Mouse (Mus musculus): ENCODE data around the gene Asphd2. TPM values are rescaled to one million over a fixed set of nuclear protein-coding genes. Genes with fewer than 3 reads are reported as not detected.

The Asphd2 gene
- polyA plus RNA-seq, 1 experiment from 2014 or later = 10.2 TPM

DNA sequence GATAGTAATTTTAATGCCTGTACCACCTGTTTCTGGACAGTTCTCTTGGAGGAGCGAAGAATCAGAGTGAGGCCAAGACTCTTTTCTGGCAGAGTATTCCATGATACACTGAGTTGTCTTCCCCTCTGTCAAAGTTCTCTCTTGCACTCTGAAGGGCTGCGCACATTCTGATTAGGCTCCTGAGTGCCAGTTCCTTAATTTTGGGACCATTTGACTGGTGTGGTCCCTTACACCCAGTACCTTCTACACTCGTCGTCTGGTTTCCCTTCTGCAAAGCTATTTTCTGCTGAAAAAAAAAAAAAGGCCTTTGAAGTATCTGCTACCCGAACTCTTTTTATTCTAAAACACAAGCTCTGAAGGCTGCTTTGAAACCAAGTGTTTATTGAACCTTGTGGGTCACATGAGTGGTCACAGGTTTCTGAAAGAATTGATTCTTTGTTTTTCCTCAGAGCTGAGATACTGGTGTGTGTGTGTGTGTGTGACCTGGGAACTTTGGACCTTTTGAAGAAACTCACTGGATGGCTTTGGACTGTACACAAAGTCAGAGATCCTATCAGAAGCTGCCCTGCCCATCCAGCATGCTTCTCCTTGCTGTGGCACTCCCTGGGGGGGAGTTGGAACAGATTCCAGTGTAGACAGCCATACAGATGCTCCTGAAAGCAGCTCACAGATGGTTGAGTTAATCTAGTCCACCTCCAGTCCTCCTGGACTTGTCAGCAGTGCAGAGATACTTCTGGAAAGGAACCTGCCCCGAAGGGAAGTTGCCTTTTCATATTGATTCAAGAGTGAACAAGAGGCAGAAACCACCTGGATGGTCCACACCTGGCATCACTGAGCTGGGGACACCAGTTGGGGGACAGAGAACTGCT, 50.3 kb downstream of the Asphd2 start:
- peak overlapping the region; percentile 1; the same call in 1 of the 2 replicates for H3K27ac ChIP-seq
- no peaks in the 10 kb centered on the region for H3K27me3 ChIP-seq (replicated peaks)
- 73% methylated on average over 6 of the region's 6 CpGs for WGBS
- no peak overlapping the region for H3K9ac ChIP-seq
- H3K4me1 ChIP-seq = peaks cover 24% of the 10 kb centered on the region
- peak overlapping the region; percentile 87; the same call in 1 of the 2 replicates for H3K4me2 ChIP-seq
- no peaks in the 10 kb centered on the region for H3K9me3 ChIP-seq
- peaks cover 8% of the 10 kb centered on the region; the same call in 1 of the 2 replicates for H3K36me3 ChIP-seq
- peak; percentile 63; the same call in 1 of the 2 replicates for ATAC-seq (ENCODE audit: insufficient read depth, low FRiP score, low read depth)
- no peak overlapping the region for H3K4me3 ChIP-seq (replicated peaks)

DNA sequence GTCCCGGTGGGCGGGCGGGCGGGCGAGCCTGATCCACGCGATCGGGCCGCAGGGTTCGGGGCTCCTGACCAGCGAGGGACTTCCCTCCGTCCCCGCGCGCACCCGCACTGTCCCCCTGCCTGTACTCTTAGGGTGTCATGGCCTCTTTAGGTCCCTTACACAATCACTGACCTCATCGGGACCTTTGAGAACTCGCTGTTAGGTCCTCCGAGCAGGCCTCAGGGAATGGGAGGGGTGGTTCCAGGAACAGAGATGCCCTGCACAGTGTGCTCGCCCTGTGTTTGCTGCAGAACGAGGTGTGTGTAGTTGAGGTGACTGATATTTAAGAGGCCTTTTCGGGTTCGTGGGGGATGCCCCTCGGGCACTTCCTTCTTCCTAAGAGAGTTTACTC, 51.5 kb downstream of the Asphd2 start:
- under 1% methylated on average over 24 of the region's 24 CpGs for WGBS
- peak; percentile 54 for ATAC-seq (ENCODE audit: insufficient read depth, low FRiP score, low read depth)
- peaks cover 24% of the 10 kb centered on the region for H3K4me1 ChIP-seq
- no peaks in the 10 kb centered on the region for H3K9me3 ChIP-seq
- no peaks in the 10 kb centered on the region for H3K27me3 ChIP-seq (replicated peaks)
- peak overlapping the region; percentile 96 for H3K4me3 ChIP-seq (replicated peaks)
- peak overlapping the region; percentile 87 for H3K4me2 ChIP-seq
- H3K36me3 ChIP-seq = peaks cover 11% of the 10 kb centered on the region
- H3K27ac ChIP-seq = peak overlapping the region; percentile 66
- H3K9ac ChIP-seq = peak overlapping the region; percentile 82

GRCm38 (mm10) chr5:112342463-112343204, 52.0 kb downstream of the Asphd2 start, which contains the start of the genes Srrd and Hps4:
Gene Srrd, minus strand, starts transcription at chr5:112343040.
Gene Hps4, plus strand, starts transcription at chr5:112343083.
- peaks cover 17% of the 10 kb centered on the region for H3K36me3 ChIP-seq
- ATAC-seq (ENCODE audit: insufficient read depth, low FRiP score, low read depth) = peak; percentile 71
- no peaks in the 10 kb centered on the region for H3K9me3 ChIP-seq
- peak within 1 kb of the TSS; percentile 87 for H3K4me2 ChIP-seq
- WGBS = 2% methylated on average over 54 of the region's 64 CpGs
- peak within 1 kb of the TSS; percentile 96 for H3K4me3 ChIP-seq (replicated peaks)
- peaks cover 24% of the 10 kb centered on the region for H3K4me1 ChIP-seq
- peak within 1 kb of the TSS; percentile 82 for H3K9ac ChIP-seq
- peak within 1 kb of the TSS; percentile 66 for H3K27ac ChIP-seq
- H3K27me3 ChIP-seq (replicated peaks) = no peaks in the 10 kb centered on the region

DNA sequence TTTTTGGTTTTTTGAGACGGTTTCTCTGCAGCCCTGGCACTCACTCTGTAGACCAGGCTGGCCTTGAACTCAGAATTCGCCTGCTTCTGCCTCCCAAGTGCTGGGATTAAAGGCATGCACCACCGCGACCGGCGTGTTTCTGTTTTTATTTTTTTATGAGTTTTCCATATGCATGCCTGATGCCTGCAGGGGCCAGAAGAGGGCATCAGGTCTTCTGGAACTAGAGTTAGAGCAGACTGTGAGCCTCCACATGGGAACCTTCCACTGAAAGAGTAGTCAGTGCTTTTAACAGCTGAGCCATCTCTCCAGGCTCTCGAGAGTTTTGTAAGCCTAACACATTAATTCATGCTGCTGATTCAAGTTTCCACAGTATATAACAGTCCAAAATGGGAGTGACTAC, 55.5 kb downstream of the Asphd2 start:
- ATAC-seq (ENCODE audit: insufficient read depth, low FRiP score, low read depth) = no peak
- peaks cover 15% of the 10 kb centered on the region; the same call in 1 of the 2 replicates for H3K4me1 ChIP-seq
- H3K9ac ChIP-seq = no peak overlapping the region
- no peak overlapping the region for H3K27ac ChIP-seq
- no peaks in the 10 kb centered on the region for H3K27me3 ChIP-seq (replicated peaks)
- WGBS = 64% methylated on average over 7 of the region's 7 CpGs
- no peaks in the 10 kb centered on the region for H3K9me3 ChIP-seq
- no peak overlapping the region for H3K4me3 ChIP-seq (replicated peaks)
- H3K4me2 ChIP-seq = no peak overlapping the region
- peaks cover 50% of the 10 kb centered on the region for H3K36me3 ChIP-seq

DNA sequence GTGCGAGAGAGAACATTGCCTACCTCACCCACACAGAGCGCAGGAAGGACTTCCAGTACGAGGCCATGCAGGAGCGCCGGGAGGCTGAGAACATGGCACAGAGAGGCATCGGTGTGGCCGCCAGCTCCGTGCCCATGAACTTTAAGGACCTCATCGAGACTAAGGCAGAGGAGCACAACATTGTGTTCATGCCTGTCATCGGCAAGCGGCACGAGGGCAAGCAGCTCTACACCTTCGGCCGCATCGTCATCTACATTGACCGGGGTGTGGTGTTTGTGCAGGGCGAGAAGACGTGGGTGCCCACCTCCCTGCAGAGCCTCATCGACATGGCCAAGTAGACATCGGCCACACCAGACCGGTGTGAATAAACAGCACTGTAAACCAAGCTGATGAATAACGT, 57.7 kb downstream of the Asphd2 start:
- Histone ChIP-seq H3K27ac (no peak overlapping the region), H3K9ac (no peak overlapping the region), H3K27me3 (replicated peaks) (no peaks in the 10 kb centered on the region), H3K9me3 (no peaks in the 10 kb centered on the region), H3K4me3 (replicated peaks) (no peak overlapping the region), H3K4me2 (no peak overlapping the region), H3K36me3 (peaks cover 68% of the 10 kb centered on the region), H3K4me1 (peaks cover 1% of the 10 kb centered on the region; the same call in 1 of the 2 replicates)
- no peak for ATAC-seq (ENCODE audit: insufficient read depth, low FRiP score, low read depth)
- WGBS = 93% methylated on average over 22 of the region's 22 CpGs

GRCm38 (mm10) chr5:112335473-112335872, 59.2 kb downstream of the Asphd2 start:
- WGBS = 19% methylated on average over 2 of the region's 2 CpGs
- Histone ChIP-seq H3K9me3 (no peaks in the 10 kb centered on the region), H3K4me3 (replicated peaks) (no peak overlapping the region), H3K27ac (no peak overlapping the region), H3K4me2 (no peak overlapping the region), H3K36me3 (peaks cover 80% of the 10 kb centered on the region), H3K27me3 (replicated peaks) (no peaks in the 10 kb centered on the region), H3K4me1 (no peaks in the 10 kb centered on the region), H3K9ac (no peak overlapping the region)
- peak; percentile 6; the same call in 1 of the 2 replicates for ATAC-seq (ENCODE audit: insufficient read depth, low FRiP score, low read depth)

Other genes with a start within 250 kb of the Asphd2 start
- 1.7 TPM in 2 replicates for gene Cryba4, start 142.3 kb downstream of the Asphd2 start, polyA plus RNA-seq (2015; fragmentation: Nextera tagmentation; extraction: Ambion mirVana)
- gene Crybb1, start 139.1 kb downstream of the Asphd2 start, polyA plus RNA-seq (2015; fragmentation: Nextera tagmentation; extraction: Ambion mirVana) = 4.0 TPM in 2 replicates
- 40.8 and 44.4 TPM in 2 replicates for gene Tpst2, start 118.2 kb downstream of the Asphd2 start, polyA plus RNA-seq (2015; fragmentation: Nextera tagmentation; extraction: Ambion mirVana)
- 23.3 and 25.3 TPM in 2 replicates for gene Tfip11, start 68.5 kb downstream of the Asphd2 start, polyA plus RNA-seq (2015; fragmentation: Nextera tagmentation; extraction: Ambion mirVana)
- gene Srrd, start 51.8 kb downstream of the Asphd2 start, polyA plus RNA-seq (2015; fragmentation: Nextera tagmentation; extraction: Ambion mirVana) = 34.0 and 37.3 TPM in 2 replicates
- 31.7 and 32.9 TPM in 2 replicates for gene Hps4, start 51.8 kb downstream of the Asphd2 start, polyA plus RNA-seq (2015; fragmentation: Nextera tagmentation; extraction: Ambion mirVana)
- gene Gm6583, start 38.8 kb downstream of the Asphd2 start, polyA plus RNA-seq (2015; fragmentation: Nextera tagmentation; extraction: Ambion mirVana) = 0.22 and 0.24 TPM in 2 replicates
- gene Gm6588, start 54.6 kb upstream of the Asphd2 start, polyA plus RNA-seq (2015; fragmentation: Nextera tagmentation; extraction: Ambion mirVana) = 0.08 and 0.14 TPM in 2 replicates
- 2.0 and 2.3 TPM in 2 replicates for gene Sez6l, start 182.3 kb upstream of the Asphd2 start, polyA plus RNA-seq (2015; fragmentation: Nextera tagmentation; extraction: Ambion mirVana)